Mouse (Mus musculus) right cerebral cortex, postnatal 36 days (tissue): ENCODE results near the gene Gldc.
A peak's percentile ranks its signal among the peaks of the same experiment; 100 is the strongest.
"Not testable (repeated sequence)": the region's sequence is repeated elsewhere in the genome, so short reads cannot be mapped to it uniquely, and the experiment has no call there.

Experiments used
- DNase-seq, 2 experiments: peaks; one replicate each; pipeline ENCODE4 v3.0.0; 2022; ENCODE audit warnings: low spot score in 2 of 2, mixed read lengths in 1 of 2

Gene Gldc

DNA sequence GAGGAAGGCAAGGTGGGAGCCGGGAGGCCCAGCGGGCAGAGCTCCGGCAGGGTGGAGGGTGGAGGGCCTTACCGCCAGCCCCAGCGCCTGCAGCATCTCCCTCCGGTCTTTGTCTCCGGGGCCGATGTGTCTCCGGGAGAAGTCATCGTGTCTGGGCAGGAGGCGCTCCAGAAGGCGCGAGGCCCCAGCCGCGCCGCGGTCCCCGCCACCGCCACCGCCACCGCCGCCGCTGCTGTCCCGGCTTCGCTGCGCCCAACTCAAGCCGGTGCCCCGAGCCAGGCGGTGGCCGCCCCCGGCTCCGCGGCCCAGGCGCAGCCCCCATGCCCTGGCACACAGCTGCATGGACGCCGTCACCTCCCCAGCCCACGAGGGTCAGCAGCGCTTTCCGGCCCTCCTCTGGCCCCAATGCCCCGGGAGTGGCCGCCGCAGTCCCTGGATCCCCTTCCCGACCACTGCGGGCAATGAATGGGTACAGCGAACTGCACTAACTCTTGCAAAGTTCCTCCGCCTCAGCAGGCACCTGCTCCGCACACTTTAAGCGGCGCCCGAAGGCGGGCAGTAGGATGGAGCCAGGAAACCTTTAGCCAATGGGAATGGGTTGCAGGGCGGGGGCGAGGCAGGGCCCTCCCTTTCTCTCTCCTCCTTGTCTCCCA, at the start of gene Gldc:
TSS of gene Gldc (minus strand) at position 511 of the 653 bp plus-strand sequence.
- peak; percentile 54 to 56 for DNase-seq

DNA sequence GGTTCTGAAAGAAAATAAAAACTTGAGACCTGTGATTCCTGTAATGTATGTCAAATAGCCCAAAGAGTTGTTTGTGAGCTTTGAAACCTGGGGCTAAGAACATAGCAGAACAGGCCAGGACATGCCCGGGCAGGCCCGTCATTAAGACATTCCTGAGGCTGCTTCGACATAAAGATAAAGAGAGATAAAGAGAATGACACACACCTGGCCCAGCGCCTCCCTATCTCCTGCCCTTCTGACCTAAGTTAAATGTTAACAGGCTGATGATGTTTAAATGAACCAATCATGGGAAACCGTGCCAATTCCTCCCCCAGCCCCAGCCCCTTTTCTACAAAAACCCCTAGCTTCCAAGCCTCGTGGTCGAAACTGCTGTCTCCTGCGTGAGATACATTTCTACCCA, 47.4 kb upstream of the Gldc start:
- DNase-seq, result not testable (repeated sequence)

DNA sequence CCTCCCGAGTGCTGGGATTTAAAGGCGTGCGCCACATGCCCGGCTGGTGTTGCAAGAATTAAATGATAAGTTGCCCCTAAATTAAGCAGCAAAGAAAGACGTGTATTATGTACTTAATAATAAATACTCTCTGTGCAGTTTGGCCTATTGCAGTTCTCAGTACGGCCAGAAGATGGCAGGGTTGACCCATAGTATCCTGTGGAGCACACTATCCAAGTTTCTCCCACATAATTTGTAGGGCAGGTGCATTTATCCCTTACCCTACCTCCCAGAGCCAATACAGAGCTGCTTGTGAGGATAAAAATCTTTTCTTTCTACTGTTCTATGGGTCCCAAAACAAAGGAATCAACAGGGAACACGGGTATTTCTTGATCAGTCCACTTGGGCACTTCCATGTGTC, 42.1 kb upstream of the Gldc start:
- DNase-seq, result peak; percentile 12 to 16

DNA sequence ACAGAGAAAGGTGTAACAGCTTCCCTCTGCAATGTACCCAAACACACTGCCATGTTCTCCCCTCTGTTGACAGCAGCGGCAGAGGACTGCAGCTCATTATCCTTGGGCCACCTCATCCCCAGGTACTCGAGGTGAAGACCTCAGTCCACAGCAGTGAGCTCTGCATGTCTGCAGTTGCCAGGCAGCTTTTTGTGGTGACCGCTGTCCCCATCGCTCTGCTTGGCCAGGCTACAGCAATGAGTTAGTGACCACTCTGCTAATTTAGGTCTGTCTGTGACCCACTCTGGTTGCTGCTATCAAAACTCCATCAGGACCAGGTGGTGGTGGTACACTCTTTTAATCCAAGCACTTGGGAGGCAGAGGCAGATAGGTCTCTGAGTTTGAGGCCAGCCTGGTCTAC, 41.0 kb upstream of the Gldc start:
- no peak for DNase-seq

DNA sequence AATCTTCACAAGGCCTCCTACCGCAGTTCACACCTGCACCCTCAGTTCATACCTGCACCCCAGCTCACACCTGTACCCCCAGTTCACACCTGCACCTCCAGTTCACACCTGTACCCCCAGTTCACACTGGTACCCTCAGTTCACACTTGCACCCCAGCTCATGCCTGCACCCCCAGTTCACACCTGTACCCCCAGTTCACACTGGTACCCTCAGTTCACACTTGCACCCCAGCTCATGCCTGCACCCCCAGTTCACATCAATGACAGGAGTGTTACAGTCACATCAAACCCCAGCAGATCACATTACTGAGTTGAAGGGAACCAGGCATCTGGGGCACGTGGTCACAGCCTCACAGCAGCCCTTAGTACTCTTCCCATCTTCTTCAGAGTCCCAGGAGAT, 40.5 kb upstream of the Gldc start:
- not testable (repeated sequence) for DNase-seq

DNA sequence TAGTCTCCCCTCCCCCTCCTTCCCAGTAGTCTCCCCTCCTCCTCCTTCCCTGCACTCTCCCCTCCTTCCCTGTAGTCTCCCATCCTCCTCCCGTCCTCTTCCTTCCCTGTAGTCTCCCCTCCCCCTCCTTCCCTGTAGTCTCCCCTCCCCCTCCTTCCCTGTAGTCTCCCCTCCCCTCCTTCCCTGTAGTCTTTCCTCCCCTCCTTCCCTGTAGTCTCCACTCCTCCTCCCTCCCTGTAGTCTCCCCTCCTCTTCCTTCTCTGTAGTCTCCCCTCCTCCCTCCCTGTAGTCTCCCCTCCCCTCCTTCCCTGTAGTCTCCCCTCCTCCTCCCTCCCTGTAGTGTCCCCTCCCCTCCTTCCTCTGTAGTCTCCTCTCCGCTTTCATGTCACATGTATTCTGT, 38.8 kb upstream of the Gldc start:
- no peak for DNase-seq

DNA sequence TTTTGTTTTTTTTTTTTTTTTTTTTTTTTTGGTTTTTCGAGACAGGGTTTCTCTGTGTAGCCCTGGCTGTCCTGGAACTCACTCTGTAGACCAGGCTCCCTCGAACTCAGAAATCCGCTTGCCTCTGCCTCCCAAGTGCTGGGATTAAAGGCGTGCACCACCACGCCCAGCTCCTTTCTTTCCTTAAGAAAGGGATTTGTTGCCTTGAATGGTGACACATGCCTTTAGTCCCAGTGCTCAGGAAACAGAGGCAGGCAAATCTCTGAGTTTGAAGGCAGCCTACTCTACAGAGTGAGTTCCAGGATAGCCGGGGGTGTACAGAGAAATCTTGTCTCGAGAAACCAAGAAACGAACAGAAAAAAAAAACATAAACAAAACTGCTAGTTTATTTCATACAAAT, 33.8 kb upstream of the Gldc start:
- not testable (repeated sequence) for DNase-seq

DNA sequence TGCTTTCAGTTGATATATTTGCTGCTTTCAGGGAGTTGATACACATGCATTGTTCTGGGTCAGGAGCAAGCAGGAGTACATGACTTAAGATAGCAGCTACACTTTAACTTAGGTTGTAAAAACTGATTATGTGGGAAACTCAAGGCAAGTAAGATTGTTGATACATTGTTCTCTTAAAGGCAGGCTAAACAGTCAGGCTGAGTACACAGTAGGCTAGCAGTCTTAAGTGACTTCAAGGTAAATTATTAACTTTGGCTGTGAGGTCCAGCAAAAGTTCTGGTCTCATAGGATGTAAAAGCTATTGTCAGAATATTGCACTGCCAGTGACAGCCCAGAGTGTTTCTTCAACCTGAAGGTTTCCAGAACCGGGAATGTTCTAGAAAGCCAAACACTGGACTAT, 31.8 kb upstream of the Gldc start:
- no peak for DNase-seq

DNA sequence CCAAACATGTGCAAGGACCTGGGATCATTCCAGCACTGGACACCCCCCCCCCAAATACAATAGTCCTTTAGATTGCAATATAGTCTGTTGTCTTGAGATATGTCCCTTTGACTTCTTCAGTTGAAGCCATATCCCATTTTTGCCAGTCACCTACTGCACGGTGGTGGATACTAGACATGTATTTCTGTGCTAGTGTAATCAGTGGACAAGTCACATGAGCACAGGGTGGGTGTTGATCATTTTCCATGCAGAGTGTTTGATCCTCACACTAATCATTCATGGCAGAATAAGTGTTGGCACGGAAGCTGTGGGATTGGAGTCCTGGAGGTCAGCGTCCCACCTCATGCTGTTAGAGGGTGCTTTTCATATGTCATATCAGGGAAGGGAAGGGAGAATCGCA, 30.6 kb upstream of the Gldc start:
- DNase-seq, result no peak

DNA sequence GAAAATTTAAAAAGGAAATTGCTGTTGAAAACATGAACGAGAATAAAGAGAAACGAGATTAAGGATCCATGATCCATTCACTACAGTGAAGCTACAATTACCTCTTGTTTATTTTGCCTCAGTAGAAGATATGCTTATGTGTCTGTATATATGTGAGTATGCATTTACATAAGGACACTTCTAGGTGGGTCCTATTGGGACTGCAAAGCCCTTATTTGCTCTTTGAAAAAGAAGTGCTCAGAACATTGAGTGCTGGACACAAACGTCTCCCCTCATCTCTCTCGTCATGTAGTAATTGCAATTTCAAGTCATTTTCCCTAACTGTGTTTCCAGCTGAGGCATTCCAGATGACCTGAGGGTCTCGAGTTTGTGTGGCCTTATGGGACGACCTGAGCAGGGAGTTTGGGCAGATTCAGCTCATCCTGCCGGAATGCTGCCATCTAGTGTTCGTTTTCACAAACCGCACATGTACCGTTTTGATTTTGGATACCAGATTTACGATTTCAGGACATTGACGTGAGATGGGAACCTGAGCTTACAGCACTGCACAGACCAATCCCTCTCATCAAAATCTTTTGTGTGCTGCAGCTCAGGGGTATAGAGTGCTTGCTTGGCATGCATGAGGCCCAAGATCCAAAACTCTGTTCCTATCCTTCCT, 30.1 kb upstream of the Gldc start:
- DNase-seq, result no peak

DNA sequence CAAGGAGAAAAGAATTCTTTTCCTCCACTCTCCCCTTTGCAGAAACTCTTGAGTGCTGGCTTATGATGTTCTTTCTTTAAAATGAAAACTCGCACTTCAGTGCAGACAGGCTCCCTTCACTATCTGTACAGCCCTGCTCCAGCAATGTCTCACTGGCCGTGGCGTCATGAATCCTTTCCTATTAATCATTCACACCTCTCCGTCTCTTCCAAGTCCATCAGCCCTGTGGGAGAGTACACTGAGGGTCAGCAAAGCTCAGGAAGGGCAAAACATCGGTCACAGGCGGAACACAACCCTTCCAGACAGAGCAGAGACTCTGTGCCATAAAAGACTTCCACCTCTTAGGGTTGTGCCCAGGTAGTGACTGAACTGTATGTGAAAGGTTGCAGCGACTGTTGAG, 26.9 kb upstream of the Gldc start:
- no peak for DNase-seq

DNA sequence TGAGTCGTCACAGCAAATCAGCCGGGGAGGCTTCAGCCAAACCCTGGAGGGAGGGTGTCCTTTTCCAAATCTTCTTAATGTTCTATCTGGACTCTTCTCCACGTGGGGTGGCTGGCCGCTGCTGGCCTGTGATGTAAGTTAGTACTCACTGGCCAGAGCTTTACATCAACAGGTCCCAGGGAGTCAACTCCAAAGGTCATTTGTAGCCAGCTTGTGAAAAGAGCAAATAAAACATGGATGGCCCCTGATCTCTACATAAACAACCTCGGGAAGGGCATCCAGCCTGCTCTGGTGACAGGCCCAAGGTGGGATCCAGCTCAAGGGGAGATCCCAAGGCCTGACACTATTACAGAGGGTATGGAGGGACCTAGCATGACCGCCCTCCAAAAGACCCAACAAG, 19.8 kb upstream of the Gldc start:
- DNase-seq, result no peak

DNA sequence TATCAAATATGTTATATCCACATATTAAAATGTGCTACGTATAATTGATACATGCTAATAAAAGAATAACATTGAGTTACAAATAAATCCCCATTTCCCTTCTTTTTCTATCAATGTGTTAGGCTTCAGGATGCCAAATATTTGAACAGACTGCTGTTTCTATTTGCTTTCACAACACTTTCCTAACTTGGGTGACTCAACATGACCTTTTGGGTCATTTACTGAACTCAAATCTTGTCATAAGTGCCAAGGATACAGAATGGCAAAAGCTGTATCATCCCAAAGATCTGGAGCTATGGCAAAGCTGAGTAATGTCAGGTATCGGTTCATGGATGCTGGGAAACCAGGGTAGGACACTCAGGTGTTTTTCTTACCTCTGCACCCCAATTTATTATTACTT, 12.0 kb upstream of the Gldc start:
- no peak for DNase-seq

DNA sequence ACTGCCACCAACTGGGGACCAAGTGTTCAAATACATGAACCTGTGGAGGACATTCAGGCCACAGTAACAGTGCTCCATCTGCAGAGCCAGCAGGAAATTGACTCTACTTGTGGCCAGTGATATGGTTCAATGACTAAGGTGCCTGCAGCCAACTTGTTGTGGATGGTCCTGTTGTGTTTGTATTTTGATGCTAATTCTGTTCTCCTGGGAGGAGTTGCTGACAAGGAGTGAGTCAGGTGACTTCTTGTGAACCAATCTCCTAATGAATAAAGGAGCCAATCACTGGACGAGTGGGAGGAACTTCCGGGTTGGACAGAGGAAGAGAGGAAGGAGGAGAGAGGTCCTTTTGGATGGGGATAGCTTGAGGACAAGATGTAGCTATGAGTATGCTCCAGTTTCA, 10.3 kb upstream of the Gldc start:
- no peak for DNase-seq

DNA sequence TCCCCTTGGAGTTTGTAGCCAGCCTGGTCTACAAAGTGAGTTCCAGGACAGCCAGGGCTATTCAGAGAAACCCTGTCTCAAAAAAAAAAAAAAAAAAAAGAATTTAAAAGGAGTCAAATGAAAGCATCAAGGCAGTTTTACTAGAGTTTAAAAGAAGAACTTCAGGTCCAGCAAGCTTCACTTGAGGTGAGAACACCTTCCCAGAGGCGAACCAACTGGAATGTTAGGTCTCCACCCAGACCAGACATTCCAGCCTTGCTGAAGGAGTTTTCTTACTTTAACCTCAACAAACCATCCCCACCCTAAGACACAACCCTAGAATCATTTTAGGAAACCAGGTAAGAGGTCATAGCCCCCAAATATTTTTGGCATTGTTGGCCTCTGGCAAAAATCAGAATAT, 4.8 kb upstream of the Gldc start:
- no peak for DNase-seq

DNA sequence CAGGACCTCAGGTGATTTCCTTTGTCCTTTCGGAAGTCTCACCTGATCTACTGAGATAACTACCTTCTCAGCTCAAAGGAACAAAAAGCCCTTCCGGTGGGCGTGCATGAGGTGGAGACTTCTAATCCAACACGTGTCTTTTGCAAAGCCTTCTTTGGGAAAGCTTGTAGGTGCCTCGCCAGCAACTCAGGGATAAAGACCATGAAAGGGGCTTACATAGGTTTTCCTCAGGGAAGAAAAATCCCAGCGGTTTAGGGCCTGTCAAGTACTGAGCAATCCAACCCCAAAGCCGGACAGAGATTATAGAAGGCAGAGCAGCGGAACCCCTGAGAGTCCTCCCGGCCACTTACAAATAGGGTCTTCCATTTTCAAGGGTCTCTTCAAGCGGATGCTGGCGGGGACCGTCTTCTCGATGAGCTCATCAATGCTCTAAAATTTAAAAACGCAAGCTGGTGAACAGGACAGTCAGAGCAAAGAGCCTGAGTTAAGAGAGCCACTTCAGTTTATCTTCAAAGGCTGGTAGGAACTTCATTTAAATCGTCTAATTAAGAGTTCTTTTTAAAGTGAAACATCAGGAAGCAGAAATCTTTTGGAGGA, 1.1 kb downstream of the Gldc start:
- no peak for DNase-seq

DNA sequence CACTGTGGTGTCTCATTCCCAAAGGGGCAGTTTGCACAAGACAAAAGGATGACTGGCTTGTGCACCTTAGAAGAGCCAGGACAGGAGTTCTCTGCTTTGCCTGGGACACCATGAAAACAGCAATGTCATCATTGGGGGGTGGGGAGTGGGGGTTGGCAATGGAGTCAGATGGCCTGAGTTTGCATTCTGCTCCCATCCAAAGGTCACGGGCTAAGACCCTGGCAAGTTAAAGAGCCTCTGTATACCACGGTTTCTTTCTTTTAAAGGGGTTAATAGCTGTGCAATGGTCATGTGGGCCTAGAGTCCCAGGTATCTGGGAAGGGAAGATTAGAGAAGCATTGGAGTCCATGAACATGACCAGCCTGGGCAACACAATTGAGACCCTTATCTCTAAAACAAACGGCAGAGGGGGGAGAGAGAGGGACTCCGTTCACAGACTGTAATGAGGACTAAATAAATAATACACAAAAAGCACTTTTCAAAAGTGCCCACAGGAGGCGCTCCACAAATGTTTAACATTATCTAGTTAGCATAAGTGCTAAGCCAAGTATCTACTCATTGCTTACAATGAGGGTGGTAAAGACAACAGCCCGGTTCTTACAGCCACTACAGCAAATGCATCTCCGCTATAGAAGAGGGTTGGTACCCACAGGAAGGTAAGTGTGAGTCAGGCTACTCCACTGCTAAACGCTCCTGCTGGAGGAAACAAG, 3.7 kb downstream of the Gldc start:
- no peak for DNase-seq

DNA sequence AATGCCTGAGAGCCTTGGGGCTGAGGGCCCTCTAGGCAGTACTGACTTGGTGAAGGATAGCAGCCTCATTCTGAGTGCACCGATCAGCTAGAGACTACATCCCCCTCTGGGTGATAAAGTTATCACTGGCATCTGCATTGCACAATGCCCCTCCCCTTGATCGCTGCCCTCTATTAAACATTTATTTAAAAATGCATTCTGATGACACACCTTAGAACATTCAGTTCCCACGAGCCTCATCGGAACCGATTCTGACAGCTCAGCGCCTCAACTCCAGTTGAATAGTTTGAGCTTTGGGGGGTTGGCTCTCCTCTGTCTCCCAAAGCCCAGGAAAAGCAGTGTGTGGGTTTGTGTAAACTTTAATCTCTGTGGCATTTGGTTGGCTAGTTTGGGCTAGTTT, 4.9 kb downstream of the Gldc start:
- no peak for DNase-seq

DNA sequence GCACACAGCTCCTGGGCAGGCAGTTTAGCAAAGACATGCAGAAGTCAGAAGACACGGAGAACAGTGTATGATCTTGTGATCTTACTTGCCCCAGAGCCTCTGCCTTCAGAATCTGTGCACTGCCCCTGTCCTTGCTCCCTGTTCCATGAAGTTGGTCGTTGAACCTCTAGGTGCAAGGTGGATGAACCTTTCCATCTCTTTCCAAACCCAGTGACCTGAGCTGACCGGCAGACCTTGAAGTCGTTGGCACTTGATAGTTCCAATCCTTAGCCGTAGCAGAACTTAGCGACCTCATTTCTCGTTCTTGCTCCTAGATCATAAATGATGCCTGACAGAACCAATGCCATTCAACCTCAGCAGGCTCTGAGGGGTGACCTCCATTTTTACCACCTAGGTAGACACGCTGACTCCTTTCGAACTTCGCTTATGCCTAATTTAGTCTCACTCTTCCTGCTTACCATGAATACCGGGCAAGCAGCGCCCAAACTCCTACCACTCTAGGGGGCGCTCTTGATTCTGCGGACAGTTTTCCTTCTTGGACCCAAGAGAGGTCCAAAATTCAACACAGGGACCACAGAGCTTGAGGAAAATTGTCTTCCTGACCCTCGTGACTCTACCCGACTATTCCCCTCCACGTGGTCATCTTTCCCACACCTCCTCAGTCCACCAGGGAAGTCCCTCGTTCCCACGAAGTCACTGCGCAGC, 8.3 kb downstream of the Gldc start:
- DNase-seq, result no peak

DNA sequence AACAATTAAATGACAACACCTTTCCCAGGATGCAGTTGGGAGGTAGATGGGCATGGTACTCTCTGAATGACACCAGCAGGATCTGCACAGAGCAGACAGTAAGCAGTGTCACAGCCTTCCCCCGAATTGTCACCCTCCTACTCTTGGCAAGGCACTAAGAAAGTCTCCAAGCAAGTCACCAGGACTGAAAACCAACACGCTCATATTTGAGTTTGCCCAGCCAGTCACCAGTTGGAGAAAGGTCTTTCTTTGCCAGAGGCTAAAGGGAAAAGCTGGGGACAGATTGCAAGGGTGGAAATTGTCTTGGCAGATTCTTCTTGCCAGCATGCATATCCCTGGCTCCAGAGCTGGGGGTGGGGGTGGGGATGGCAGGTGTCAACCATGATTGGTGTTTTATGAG, 11.0 kb downstream of the Gldc start:
- no peak for DNase-seq

DNA sequence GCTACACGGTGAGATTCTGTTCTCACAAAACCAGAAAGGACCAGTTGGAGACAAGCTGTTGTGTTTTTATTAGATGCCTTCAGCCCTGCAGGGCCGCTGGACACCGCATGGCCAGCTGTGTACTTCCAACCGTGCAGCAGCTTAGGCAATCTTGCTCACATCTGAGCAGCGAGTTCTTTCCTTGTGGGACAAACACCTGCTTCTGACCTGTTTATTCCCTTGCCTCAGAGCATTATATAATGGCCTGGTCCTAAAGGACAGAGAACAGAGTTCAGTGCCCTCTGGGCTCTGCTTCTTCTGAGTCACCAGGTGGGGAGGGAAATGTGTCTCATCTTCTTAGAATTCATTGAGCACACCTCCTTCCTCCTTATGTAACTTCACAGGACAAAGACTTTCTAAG, 12.4 kb downstream of the Gldc start:
- DNase-seq, result no peak

DNA sequence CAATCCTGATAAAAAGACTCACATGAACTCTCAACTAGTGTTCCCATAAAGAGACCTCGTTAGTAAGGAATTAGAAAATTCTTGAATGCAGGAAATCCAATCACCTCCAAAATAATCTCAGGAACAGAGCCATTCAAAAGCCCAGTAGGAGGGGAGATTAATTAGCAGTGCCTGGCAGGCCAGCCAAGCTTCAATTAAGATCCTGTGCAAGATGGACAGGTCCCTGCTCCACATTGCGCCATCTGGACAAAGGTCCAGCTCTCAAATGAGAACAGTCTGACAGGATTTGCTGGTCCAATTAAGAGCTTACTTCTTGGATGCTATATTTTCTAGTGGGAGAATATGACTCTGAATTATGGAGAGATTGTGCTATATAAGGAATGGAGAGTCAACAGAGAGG, 15.2 kb downstream of the Gldc start:
- peak; percentile 14 to 16 for DNase-seq
